ENCODE assay signal across 13 mouse cellular contexts in genomic region chr5:63821176-63821575, GRCm38 (mm10). TPM values are rescaled to one million over a fixed set of nuclear protein-coding genes. Genes with fewer than 3 reads are reported as not detected.
DNase-seq lines count a peak whose midpoint lies in the region; ATAC-seq and TF ChIP-seq lines count a peak whose summit lies in the region.
"Had no signal": no experiment of that assay in that cellular context is flagged by ENCODE, and none has a peak within 500 bp of the region (broad histone marks: within the 10 kb centered on the region; RNA-seq: fewer than 3 reads in every experiment).

No protein-coding gene starts in this region.

- no peak for ATAC-seq in midbrain, embryonic 15.5 days (replicated peaks)

- H3K9ac ChIP-seq in liver, adult 2 months (ENCODE audit: low read depth, low read length): no peak overlapping the region
- no peak overlapping the region for H3K9ac ChIP-seq in midbrain, embryonic 15.5 days
- H3K9ac ChIP-seq: forebrain, embryonic 12.5 days; kidney, embryonic 15.5 days; midbrain, embryonic 12.5 days had no signal

- TF ChIP-seq CTCF in liver, adult 2 months (IDR thresholded peaks at IDR 0.05; ENCODE audit: low read depth, low read length): peak; percentile 56

- WGBS in liver, adult 2 months: 55% methylated on average over 5 of the region's 5 CpGs
- 90% methylated on average over 5 of the region's 5 CpGs for WGBS in midbrain, embryonic 15.5 days

- peak; percentile 30 for DNase-seq in thymus, postnatal 4 days
- DNase-seq in thymus, postnatal 25 days: no peak
- no peak for DNase-seq in liver, adult 2 months (ENCODE audit: extremely low read depth, low read depth, low spot score)
- peak; percentile 38 for DNase-seq in lung, postnatal 25 days (ENCODE audit: low spot score)
- DNase-seq in cerebellum, adult 9-11 months: no peak
- DNase-seq in frontal cortex, adult 2 months (ENCODE audit: extremely low spot score in 1 of 2, low spot score in 1 of 2): no peak
- DNase-seq: gastrocnemius, postnatal 25 days; heart, postnatal 4 days; left cerebral cortex, postnatal 4 days had no signal

- no peaks in the 10 kb centered on the region for H3K36me3 ChIP-seq in liver, adult 2 months (ENCODE audit: control insufficient read depth, insufficient read depth, low read length)
- H3K36me3 ChIP-seq in midbrain, embryonic 15.5 days (replicated peaks): no peaks in the 10 kb centered on the region
- H3K36me3 ChIP-seq: forebrain, embryonic 12.5 days; kidney, embryonic 15.5 days; midbrain, embryonic 12.5 days had no signal

- no peak for TF ChIP-seq POLR2A in liver, adult 2 months (IDR thresholded peaks at IDR 0.05; ENCODE audit: extremely low read depth, insufficient read depth, low read length)

- H3K79me2 ChIP-seq in liver, adult 2 months (ENCODE audit: control insufficient read depth, insufficient read depth, low read length): peaks cover 6% of the 10 kb centered on the region; the same call in 1 of the 2 replicates

- no peak overlapping the region for H3K4me2 ChIP-seq in midbrain, embryonic 15.5 days
- H3K4me2 ChIP-seq: forebrain, embryonic 12.5 days; kidney, embryonic 15.5 days; midbrain, embryonic 12.5 days had no signal

- peaks cover 50% of the 10 kb centered on the region for H3K4me1 ChIP-seq in liver, adult 2 months (ENCODE audit: control insufficient read depth, insufficient read depth, low read length)
- no peaks in the 10 kb centered on the region for H3K4me1 ChIP-seq in midbrain, embryonic 15.5 days
- H3K4me1 ChIP-seq: forebrain, embryonic 12.5 days; midbrain, embryonic 12.5 days had no signal

- peak overlapping the region; percentile 3 for H3K27ac ChIP-seq in liver, adult 2 months (replicated peaks; ENCODE audit: insufficient read depth, low read depth, low read length)
- H3K27ac ChIP-seq in midbrain, embryonic 15.5 days: no peak overlapping the region
- H3K27ac ChIP-seq: forebrain, embryonic 12.5 days; midbrain, embryonic 12.5 days had no signal

- H3K4me3 ChIP-seq in liver, adult 2 months (ENCODE audit: insufficient read depth, low read depth, low read length): no peak overlapping the region
- H3K4me3 ChIP-seq in midbrain, embryonic 15.5 days: no peak overlapping the region
- H3K4me3 ChIP-seq: forebrain, embryonic 12.5 days; kidney, embryonic 15.5 days; midbrain, embryonic 12.5 days had no signal

- no peaks in the 10 kb centered on the region for H3K9me3 ChIP-seq in midbrain, embryonic 15.5 days
- H3K9me3 ChIP-seq: forebrain, embryonic 12.5 days; kidney, embryonic 15.5 days; midbrain, embryonic 12.5 days had no signal

- H3K27me3 ChIP-seq in liver, adult 2 months (ENCODE audit: control insufficient read depth, insufficient read depth, low read length): no peaks in the 10 kb centered on the region
- no peaks in the 10 kb centered on the region for H3K27me3 ChIP-seq in midbrain, embryonic 15.5 days (replicated peaks)
- H3K27me3 ChIP-seq: forebrain, embryonic 12.5 days; kidney, embryonic 15.5 days; midbrain, embryonic 12.5 days had no signal

RNA-seq across cellular contexts. Expression of gene 0610040J01Rik, which starts 9.0 kb away (rescaled TPM):
- total RNA-seq in liver, adult 2 months (2014; rRNA removed): 20.9 and 23.3 TPM in 2 replicates
- polyA plus RNA-seq in liver, adult 2 months (2012; rRNA removed): 32.2 and 33.5 TPM in 2 replicates
- polyA plus RNA-seq in frontal cortex, adult 2 months (2012; rRNA removed): 7.7 and 8.1 TPM in 2 replicates
- polyA plus RNA-seq in midbrain, embryonic 15.5 days (2015; fragmentation: Nextera tagmentation; extraction: Ambion mirVana): 2.7 and 2.9 TPM in 2 replicates

Comparison
In these comparisons a context has a peak if more than half of its experiments do, and no peak if none do; other contexts are left out.
1. DNase-seq: peak in thymus, postnatal 4 days (single experiment) and lung, postnatal 25 days (single experiment); none in thymus, postnatal 25 days (single experiment), liver, adult 2 months (single experiment), cerebellum, adult 9-11 months (single experiment) and frontal cortex, adult 2 months (0 of 2).